Mouse (Mus musculus) bone marrow macrophage, adult 2 months (primary cell): ENCODE data around the gene Bcl2l13.

ENCODE experiments used
- CTCF ChIP-seq: IDR thresholded peaks from 2 replicates; pipeline ENCODE4 v1.5.1; 2012; ENCODE audit warnings: low read depth, mild to moderate bottlenecking, low read length, moderate library complexity
- POLR2A ChIP-seq: IDR thresholded peaks from 2 replicates; pipeline ENCODE4 v1.6.1; 2012; ENCODE audit warnings: mild to moderate bottlenecking, low read depth, low read length, borderline replicate concordance

GRCm38 (mm10) chr6:120894089-120894488, 58.1 kb downstream of the Bcl2l13 start:
- no peak for TF ChIP-seq CTCF
- no peak for TF ChIP-seq POLR2A
